Mouse (Mus musculus): Measurements from ENCODE around the gene Trpm8. TPM values are rescaled to one million over a fixed set of nuclear protein-coding genes. Genes with fewer than 3 reads are reported as not detected.

Gene Trpm8
- polyA plus RNA-seq, 1 experiment from 2014 or later, result not detected

GRCm38 (mm10) chr1:88254793-88255465 lies 22.5 kb upstream of the Trpm8 start:
- no peak overlapping the region for H3K27ac ChIP-seq (ENCODE audit: low read length)
- WGBS (ENCODE audit: insufficient replicate concordance), result 60% methylated on average over 12 of the region's 12 CpGs
- no peak overlapping the region for H3K9ac ChIP-seq (ENCODE audit: low read depth, low read length)
- H3K4me2 ChIP-seq (ENCODE audit: low read depth, low read length), result no peak overlapping the region
- no peak for ATAC-seq (ENCODE audit: low read depth)
- no peaks in the 10 kb centered on the region; the same call in 1 of the 2 replicates for H3K9me3 ChIP-seq (replicated peaks; ENCODE audit: control insufficient read depth, low read length)
- H3K27me3 ChIP-seq (ENCODE audit: control insufficient read depth, insufficient read depth, low read depth, low read length), result no peaks in the 10 kb centered on the region
- H3K4me1 ChIP-seq (ENCODE audit: control insufficient read depth, low read depth, low read length), result peaks cover 9% of the 10 kb centered on the region
- H3K4me3 ChIP-seq (ENCODE audit: low read depth, low read length), result no peak overlapping the region
- H3K36me3 ChIP-seq (ENCODE audit: control insufficient read depth, insufficient read depth), result no peaks in the 10 kb centered on the region

- no peaks in the 10 kb centered on the region for H3K36me3 ChIP-seq (ENCODE audit: control insufficient read depth, insufficient read depth)
- H3K4me3 ChIP-seq (ENCODE audit: low read depth, low read length), result no peak overlapping the region
- H3K27ac ChIP-seq (ENCODE audit: low read length), result no peak overlapping the region
- H3K27me3 ChIP-seq (ENCODE audit: control insufficient read depth, insufficient read depth, low read depth, low read length), result no peaks in the 10 kb centered on the region
- H3K4me2 ChIP-seq (ENCODE audit: low read depth, low read length), result no peak overlapping the region
- no peak for ATAC-seq (ENCODE audit: low read depth)
- H3K4me1 ChIP-seq (ENCODE audit: control insufficient read depth, low read depth, low read length), result peaks cover 15% of the 10 kb centered on the region
- 47% methylated on average over 2 of the region's 2 CpGs for WGBS (ENCODE audit: insufficient replicate concordance)
- H3K9ac ChIP-seq (ENCODE audit: low read depth, low read length), result no peak overlapping the region
- no peaks in the 10 kb centered on the region; the same call in 1 of the 2 replicates for H3K9me3 ChIP-seq (replicated peaks; ENCODE audit: control insufficient read depth, low read length)
These were observed 22.0 kb upstream of the Trpm8 start for GRCm38 (mm10) chr1:88255466-88255857.

- Histone ChIP-seq H3K27me3 (ENCODE audit: control insufficient read depth, insufficient read depth, low read depth, low read length) (no peaks in the 10 kb centered on the region), H3K27ac (ENCODE audit: low read length) (no peak overlapping the region), H3K36me3 (ENCODE audit: control insufficient read depth, insufficient read depth) (no peaks in the 10 kb centered on the region; the same call in 1 of the 2 replicates), H3K9ac (ENCODE audit: low read depth, low read length) (no peak overlapping the region), H3K4me2 (ENCODE audit: low read depth, low read length) (no peak overlapping the region), H3K4me1 (ENCODE audit: control insufficient read depth, low read depth, low read length) (peaks cover 18% of the 10 kb centered on the region), H3K4me3 (ENCODE audit: low read depth, low read length) (no peak overlapping the region), H3K9me3 (replicated peaks; ENCODE audit: control insufficient read depth, low read length) (no peaks in the 10 kb centered on the region)
- WGBS (ENCODE audit: insufficient replicate concordance), result 62% methylated on average over 13 of the region's 13 CpGs
- ATAC-seq (ENCODE audit: low read depth), result no peak
These were observed 21.3 kb upstream of the Trpm8 start for GRCm38 (mm10) chr1:88255989-88256754.

GRCm38 (mm10) chr1:88256886-88257663 lies 20.4 kb upstream of the Trpm8 start:
- Histone ChIP-seq H3K9me3 (replicated peaks; ENCODE audit: control insufficient read depth, low read length) (no peaks in the 10 kb centered on the region), H3K4me1 (ENCODE audit: control insufficient read depth, low read depth, low read length) (peaks cover 23% of the 10 kb centered on the region), H3K27me3 (ENCODE audit: control insufficient read depth, insufficient read depth, low read depth, low read length) (no peaks in the 10 kb centered on the region), H3K9ac (ENCODE audit: low read depth, low read length) (no peak overlapping the region), H3K4me3 (ENCODE audit: low read depth, low read length) (no peak overlapping the region), H3K4me2 (ENCODE audit: low read depth, low read length) (no peak overlapping the region), H3K36me3 (ENCODE audit: control insufficient read depth, insufficient read depth) (peaks cover 5% of the 10 kb centered on the region), H3K27ac (ENCODE audit: low read length) (no peak overlapping the region)
- 56% methylated on average over 10 of the region's 10 CpGs for WGBS (ENCODE audit: insufficient replicate concordance)
- ATAC-seq (ENCODE audit: low read depth), result no peak

GRCm38 (mm10) chr1:88257681-88258080 lies 19.8 kb upstream of the Trpm8 start:
- no peak for ATAC-seq (ENCODE audit: low read depth)
- H3K36me3 ChIP-seq (ENCODE audit: control insufficient read depth, insufficient read depth), result peaks cover 11% of the 10 kb centered on the region
- no peak overlapping the region for H3K4me2 ChIP-seq (ENCODE audit: low read depth, low read length)
- 62% methylated on average over 6 of the region's 6 CpGs for WGBS (ENCODE audit: insufficient replicate concordance)
- H3K27me3 ChIP-seq (ENCODE audit: control insufficient read depth, insufficient read depth, low read depth, low read length), result no peaks in the 10 kb centered on the region
- no peak overlapping the region for H3K9ac ChIP-seq (ENCODE audit: low read depth, low read length)
- H3K4me3 ChIP-seq (ENCODE audit: low read depth, low read length), result no peak overlapping the region
- H3K27ac ChIP-seq (ENCODE audit: low read length), result no peak overlapping the region
- H3K4me1 ChIP-seq (ENCODE audit: control insufficient read depth, low read depth, low read length), result peaks cover 28% of the 10 kb centered on the region
- H3K9me3 ChIP-seq (replicated peaks; ENCODE audit: control insufficient read depth, low read length), result no peaks in the 10 kb centered on the region

- no peaks in the 10 kb centered on the region for H3K9me3 ChIP-seq (replicated peaks; ENCODE audit: control insufficient read depth, low read length)
- no peak overlapping the region for H3K27ac ChIP-seq (ENCODE audit: low read length)
- WGBS (ENCODE audit: insufficient replicate concordance), result 57% methylated on average over 6 of the region's 6 CpGs
- no peak overlapping the region for H3K9ac ChIP-seq (ENCODE audit: low read depth, low read length)
- H3K4me2 ChIP-seq (ENCODE audit: low read depth, low read length), result no peak overlapping the region
- no peak overlapping the region for H3K4me3 ChIP-seq (ENCODE audit: low read depth, low read length)
- H3K36me3 ChIP-seq (ENCODE audit: control insufficient read depth, insufficient read depth), result peaks cover 18% of the 10 kb centered on the region
- peaks cover 31% of the 10 kb centered on the region for H3K4me1 ChIP-seq (ENCODE audit: control insufficient read depth, low read depth, low read length)
- H3K27me3 ChIP-seq (ENCODE audit: control insufficient read depth, insufficient read depth, low read depth, low read length), result no peaks in the 10 kb centered on the region
- ATAC-seq (ENCODE audit: low read depth), result no peak
These were observed 19.1 kb upstream of the Trpm8 start for GRCm38 (mm10) chr1:88258361-88258760.

- H3K27ac ChIP-seq (ENCODE audit: low read length), result no peak overlapping the region
- no peak for ATAC-seq (ENCODE audit: low read depth)
- H3K4me1 ChIP-seq (ENCODE audit: control insufficient read depth, low read depth, low read length), result peaks cover 31% of the 10 kb centered on the region
These were observed 18.4 kb upstream of the Trpm8 start for GRCm38 (mm10) chr1:88258881-88259642.

GRCm38 (mm10) chr1:88259643-88260024 lies 17.8 kb upstream of the Trpm8 start:
- peak overlapping the region; percentile 8 for H3K27ac ChIP-seq (ENCODE audit: low read length)
- H3K4me1 ChIP-seq (ENCODE audit: control insufficient read depth, low read depth, low read length), result peaks cover 31% of the 10 kb centered on the region
- peaks cover 31% of the 10 kb centered on the region for H3K36me3 ChIP-seq (ENCODE audit: control insufficient read depth, insufficient read depth)
- H3K4me2 ChIP-seq (ENCODE audit: low read depth, low read length), result no peak overlapping the region
- no peak overlapping the region for H3K9ac ChIP-seq (ENCODE audit: low read depth, low read length)
- no peak overlapping the region for H3K4me3 ChIP-seq (ENCODE audit: low read depth, low read length)
- ATAC-seq (ENCODE audit: low read depth), result peak; percentile 3; the same call in 1 of the 2 replicates
- H3K27me3 ChIP-seq (ENCODE audit: control insufficient read depth, insufficient read depth, low read depth, low read length), result no peaks in the 10 kb centered on the region
- H3K9me3 ChIP-seq (replicated peaks; ENCODE audit: control insufficient read depth, low read length), result no peaks in the 10 kb centered on the region
- 64% methylated on average over 4 of the region's 4 CpGs for WGBS (ENCODE audit: insufficient replicate concordance)

More at GRCm38 (mm10) chr1:88258881-88259642, 18.4 kb upstream of the Trpm8 start:
- no peaks in the 10 kb centered on the region for H3K27me3 ChIP-seq (ENCODE audit: control insufficient read depth, insufficient read depth, low read depth, low read length)
- H3K9ac ChIP-seq (ENCODE audit: low read depth, low read length), result no peak overlapping the region
- no peak overlapping the region for H3K4me3 ChIP-seq (ENCODE audit: low read depth, low read length)
- no peak overlapping the region for H3K4me2 ChIP-seq (ENCODE audit: low read depth, low read length)
- no peaks in the 10 kb centered on the region for H3K9me3 ChIP-seq (replicated peaks; ENCODE audit: control insufficient read depth, low read length)
- 51% methylated on average over 8 of the region's 8 CpGs for WGBS (ENCODE audit: insufficient replicate concordance)
- peaks cover 25% of the 10 kb centered on the region for H3K36me3 ChIP-seq (ENCODE audit: control insufficient read depth, insufficient read depth)
